Mouse (Mus musculus): ENCODE measurements around the gene Gpr180.
"Not testable (repeated sequence)": the region's sequence is repeated elsewhere in the genome, so short reads cannot be mapped to it uniquely, and the experiment has no call there.

Gene Gpr180

DNA sequence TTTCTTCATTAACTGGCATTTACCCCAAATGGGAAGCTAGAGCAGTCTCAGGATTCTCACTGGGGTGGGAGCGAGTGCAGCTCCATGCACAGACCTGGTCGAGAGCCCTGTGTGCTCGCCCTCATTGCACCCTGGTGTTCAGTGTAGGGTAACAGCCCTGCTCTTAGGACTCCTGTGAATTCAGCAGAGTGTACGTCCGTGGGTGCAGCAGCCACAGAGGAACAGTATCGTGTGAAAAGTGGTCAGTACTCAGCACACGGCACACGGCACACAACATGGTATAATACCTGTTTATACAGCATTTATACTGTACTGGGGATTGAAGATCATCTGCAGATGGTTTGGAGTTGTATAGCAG lies 15.3 kb downstream of the Gpr180 start:
- CTCF ChIA-PET: no interaction called here

DNA sequence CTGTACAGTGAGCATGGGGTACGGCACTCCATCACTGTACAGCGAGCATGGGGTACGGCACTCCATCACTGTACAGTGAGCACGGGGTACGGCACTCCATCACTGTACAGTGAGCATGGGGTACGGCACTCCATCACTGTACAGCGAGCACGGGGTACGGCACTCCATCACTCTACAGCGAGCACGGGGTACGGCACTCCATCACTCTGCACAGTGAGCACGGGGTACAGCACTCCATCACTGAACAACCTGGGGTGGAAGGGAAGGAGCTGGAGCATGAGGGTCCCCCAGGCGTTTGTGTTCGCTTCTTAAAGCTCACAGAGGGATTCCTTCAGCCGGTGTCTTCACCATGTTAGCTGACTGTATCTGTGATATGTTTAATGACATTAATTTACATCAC lies 19.1 kb downstream of the Gpr180 start:
- CTCF ChIA-PET: not testable (repeated sequence)

DNA sequence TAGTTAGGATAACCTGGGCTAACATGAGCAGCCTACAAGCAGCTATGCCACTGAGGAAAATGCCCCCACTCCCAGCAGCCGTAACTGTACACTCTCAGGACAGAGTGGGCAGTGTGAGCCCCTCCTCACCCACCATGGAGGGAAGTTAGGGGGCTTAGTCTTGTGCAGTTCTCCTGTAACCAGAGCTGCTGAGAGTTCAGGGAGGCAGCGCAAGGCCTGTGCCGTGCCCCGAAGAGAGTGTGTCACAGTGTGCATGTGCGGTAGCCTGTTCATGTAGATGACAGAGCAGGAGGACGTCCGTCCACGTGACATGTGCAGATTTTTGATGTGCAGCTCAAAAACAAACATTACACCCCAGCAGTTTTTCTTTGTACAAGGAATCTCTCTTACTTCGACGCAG lies 19.8 kb downstream of the Gpr180 start:
- CTCF ChIA-PET: no interaction called here

DNA sequence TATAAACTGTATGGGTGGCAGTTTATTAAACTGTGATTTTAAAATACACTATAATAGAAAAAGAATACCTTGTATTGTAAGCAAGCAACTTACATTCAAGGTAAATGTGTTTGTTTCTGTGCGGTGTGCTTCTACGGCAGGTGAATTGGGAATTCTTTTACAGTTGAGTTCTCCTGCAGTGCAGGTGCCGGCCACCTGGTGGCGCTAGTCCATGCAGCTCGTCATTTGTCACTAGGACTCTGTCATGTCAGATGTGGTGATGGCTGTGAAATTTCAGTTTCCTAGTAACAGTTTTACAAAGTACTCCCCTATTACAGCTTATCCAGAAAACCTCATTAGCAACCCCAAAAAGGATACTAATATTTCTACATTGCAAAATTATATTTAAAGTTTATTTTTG lies 20.2 kb downstream of the Gpr180 start:
- CTCF ChIA-PET: no interaction called here

DNA sequence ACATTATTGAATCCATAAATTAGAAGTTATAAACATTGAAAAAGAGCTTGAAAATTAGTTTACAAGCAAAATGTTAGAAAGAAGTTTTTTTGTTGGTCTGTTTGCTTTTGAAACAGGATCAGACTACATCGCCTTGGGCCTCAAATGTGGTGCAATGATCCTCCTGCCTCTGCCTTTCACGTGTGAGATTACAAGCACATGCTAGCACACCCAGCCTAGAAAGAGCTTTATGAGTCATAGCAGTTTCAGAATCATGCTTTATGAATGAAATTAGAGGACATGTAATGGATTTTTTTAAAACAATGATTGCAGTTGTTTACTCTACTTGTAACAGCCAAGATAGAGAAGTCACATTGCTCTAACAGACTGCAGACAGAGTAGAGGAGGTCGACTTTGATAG lies 24.8 kb downstream of the Gpr180 start:
- CTCF ChIA-PET: no interaction called here

DNA sequence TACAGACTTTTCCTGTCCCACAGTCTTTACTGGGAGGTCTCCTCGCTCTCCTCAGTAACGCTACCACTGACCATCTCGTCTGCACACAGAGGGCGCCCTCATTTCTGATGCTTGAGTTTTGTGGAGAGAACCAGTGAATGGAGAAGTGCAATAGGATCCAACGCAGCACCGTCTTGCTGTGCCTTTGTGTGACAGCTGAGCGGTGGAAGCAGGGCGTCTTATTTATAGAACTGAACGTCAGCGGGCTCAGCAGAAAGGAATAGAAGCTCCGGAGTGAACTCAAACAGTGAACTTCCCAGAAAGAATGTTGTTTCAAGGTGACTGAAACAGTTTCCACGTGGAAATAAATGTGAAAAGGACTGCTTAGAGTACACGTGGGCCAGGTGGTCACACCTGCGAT lies 25.7 kb downstream of the Gpr180 start:
- CTCF ChIA-PET: no interaction called here

DNA sequence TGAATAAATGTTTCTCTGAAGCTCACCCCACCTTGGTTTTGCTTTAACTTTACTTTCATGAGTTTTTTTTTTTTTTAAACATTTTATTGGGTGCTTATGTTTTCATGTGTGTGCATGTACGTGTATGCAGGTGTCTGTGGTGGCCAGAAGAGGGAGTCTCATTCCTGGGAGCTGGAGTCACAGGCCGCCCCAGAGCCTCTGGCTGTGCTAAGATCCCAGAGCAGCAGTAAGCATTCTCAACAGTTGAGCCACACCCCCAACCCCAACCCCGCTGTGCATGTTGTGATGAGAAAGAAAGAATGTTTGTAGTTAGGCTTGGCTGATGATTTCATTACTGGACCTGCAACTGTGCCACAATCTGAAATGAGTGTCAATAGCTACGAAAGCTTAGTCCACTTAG lies 31.8 kb downstream of the Gpr180 start:
- CTCF ChIA-PET: no interaction called here

DNA sequence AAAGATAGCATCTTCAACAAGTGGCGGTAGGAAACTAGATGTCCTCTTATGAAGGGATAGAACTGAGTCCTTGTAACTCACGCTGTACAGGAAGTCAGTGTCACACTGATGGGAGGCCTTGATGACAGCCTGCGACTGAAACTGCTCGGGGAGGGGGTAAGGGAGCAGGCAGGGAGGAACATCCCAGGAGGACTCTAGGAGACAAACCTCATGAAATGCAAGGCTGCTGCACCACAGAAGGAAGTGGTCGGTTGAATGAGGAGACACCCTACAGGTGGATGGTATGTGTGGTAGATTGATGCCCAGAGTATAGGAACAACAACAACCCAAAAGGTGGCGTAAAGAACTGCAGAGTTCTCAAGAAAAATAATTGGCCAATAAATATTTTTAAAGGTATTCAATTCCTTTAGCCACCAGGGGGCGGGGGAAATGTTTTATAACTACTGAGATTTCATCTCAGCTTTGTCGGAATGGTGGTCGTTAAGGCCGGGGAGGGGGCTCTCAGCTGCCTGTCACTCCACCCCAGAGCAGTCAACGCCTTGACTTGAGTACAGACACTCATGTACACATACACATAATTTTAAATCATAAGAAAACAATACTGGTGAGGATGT lies 36.7 kb downstream of the Gpr180 start:
- CTCF ChIA-PET: no interaction called here

DNA sequence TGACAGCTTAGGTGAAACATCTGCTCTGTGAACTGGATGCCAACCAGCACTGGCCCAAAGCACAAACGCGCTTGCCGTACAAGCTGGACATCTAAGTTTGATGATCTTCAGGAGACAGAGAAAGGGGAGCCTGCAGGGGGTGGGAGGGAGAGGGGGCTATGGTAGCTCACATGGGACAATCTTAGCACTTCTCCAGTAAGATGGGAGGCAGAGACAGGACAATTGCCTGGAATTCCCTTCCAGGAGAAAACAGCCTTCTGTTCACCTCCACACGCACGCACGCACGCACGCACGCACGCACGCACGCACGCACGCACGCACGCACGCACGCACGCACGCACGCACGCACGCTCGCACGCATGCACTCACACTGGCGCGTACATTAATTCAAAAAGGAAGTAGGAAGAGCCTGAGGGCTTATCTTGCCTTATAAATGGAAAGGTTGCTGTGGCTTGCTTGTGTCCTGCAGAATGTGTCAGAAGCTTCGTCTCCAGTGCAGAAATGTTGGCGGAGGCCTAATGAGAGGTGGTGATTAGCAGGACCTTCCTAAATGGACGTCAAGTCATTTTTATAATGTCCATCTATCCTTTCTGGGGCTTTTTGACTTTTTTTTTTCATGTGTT lies 38.2 kb downstream of the Gpr180 start:
- CTCF ChIA-PET: no interaction called here

DNA sequence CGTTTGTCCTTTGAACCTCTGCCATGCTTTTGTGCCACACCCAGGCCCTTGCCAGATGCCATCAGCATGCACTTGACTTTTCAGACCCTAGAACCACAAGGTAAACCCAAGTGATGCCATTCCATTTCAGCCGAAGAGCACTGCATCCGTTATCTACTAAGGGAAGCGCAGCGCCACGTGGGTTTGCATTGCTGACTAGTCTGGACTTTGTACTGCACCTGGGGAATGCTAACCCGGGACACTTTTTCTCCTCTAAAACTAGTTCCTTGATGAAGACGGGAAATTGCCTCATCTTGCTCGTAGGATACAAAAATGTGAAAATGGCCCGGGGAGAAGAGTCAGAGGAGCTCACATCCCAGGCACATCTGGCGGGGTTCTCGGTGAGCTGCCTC lies 38.7 kb downstream of the Gpr180 start:
- CTCF ChIA-PET: no interaction called here

DNA sequence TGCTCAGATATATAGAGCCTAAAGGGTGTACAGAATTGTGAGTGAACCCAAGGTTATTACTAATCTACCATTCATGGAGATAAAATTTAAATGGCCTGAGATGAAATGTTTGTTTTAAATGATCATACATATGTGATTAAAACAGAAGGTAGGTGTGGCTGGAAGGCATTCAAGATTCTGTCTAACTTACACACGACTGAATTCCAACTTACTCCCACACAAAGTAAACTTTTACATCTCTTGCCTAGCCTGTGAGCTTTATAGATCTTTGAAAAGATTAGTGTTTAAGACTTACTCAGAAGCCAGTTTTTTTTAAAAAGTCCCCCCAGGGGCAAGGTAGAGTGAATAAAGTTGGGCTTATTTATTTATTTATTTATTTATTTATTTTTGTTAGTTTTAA lies 42.3 kb downstream of the Gpr180 start:
- CTCF ChIA-PET: no interaction called here

DNA sequence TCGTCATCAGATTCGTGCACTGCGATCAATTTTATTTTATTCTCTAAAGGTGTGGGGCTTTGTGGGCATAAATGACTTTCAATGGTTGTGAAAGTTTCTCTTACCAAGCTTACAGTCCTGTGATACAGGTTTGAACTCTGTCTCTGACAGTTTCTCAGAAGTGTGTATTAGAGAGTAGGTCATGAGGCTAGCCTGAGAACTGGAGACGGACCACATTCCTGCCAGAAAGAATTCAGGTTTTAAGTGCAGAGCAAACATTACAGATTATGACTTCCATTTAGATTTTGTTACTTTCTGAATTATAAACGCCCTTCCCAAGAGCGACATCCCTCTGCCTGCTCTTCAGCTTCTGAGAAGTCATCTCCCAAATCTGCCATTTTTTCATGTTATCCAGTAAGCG lies 42.7 kb downstream of the Gpr180 start:
- CTCF ChIA-PET: no interaction called here

DNA sequence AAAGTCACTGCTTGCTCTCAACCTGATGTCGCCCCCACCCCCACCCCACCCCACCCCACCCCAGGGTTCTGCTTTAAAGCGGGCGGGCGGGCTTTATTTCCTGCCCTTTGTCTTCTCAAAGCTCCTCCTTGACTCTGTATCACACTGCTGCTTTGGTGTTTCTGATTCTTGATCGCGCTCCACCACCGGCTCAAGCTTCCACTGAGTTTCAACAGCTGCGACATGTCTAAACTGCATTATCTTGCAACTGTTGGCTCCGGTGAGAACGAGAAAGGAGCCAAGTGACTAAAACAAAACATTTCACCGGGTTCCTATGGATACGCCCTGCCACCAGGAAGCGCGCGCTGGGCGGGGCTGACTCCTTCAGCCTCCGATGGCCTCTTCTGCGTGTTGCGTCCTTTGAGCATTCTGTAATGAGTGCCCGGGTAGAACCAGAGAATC lies 43.2 kb downstream of the Gpr180 start:
- CTCF ChIA-PET: no interaction called here

DNA sequence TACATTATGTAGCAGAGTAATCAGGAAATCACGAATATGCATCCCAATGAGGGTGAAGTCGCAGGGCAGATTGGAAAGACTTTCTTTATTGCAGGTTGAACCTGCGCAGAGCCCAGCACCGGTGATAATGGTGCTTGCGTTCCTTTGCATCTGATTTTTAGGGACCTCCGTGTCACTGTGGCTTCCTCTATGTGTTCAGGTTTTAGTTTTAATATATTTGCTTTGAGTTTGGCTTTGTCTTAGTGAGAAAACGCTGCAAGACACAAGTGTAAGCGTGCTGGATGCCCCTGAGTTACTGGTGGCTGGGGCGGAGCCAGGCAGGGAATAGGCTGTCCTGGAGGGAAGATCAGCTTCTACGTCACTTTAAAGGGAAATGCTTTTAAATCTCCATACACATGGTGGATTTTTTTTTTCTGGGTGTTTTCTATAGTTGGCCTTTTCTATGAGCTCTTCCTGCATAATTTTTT lies 43.8 kb downstream of the Gpr180 start:
- CTCF ChIA-PET: interaction anchor here (0.6 kb wide), 1 partner anchor 425 kb away, joined by 3 read pairs; no protein-coding TSS in a partner anchor

DNA sequence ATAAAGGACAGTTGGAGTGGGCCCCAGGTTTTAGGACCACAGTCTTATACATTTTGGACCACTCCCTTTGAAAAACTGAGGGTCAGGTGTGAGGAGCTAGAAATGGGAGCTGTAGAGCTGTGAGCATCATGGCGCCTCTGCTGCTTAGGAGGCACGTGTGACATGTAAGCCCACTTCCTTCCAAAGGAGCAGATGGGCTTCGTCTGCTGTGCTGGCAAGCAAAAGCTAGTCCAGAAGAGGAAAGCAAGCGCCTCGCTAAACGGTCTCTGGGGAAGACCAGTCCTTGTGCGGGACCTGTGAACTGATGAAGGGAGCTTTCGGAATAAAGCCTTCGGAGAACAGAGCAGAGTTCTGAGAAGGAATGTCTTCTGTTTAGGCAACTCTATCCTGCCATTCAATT lies 54.5 kb downstream of the Gpr180 start:
- CTCF ChIA-PET: no interaction called here

DNA sequence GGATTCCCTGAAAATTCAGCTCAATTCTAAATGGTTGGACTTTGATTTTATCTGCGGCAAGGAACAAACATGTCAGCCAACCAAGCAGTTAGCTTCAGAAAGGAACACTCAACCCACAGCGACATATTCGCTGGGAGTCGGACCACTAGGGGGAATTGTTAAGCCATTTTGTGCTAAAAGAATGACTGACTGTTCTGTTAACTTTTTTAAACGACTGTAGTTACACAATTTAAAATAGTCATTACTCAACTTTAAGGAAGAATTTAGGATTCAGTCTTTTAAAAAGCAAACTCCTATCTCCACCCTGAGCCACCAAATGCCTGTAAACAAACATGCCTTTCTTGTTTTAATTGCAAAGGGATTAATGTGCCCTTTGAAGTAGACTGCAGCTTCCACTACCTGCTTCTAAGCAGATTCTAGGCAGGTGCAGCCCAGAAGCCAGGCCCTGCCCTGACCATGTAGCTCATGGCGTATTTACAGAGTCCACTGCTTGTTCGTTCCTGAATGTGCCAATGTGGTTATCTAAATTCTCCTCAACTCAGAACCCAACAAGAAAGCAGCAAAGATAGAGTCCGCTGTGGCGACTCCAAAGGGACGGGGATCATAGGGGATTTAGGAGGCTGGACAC lies 56.2 kb downstream of the Gpr180 start:
- CTCF ChIA-PET: no interaction called here

DNA sequence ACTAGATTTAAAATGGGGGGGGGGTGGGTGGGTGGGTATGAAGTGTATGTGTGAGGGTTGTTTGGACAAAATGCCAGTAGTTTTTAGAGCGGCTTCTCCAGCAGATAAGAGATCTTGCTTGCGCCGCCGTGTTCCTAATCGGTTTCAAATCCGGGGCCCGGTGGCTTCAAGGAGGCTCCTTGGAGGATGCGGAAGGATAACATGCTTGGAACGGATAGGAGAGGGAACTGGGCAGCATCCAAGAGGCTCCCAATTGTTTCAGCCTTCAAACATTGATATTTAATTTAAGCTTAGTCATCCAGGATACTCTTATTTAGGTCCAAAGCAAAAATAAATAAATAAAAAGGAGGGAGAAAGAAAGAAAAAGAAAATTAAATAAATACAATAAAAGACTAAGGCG lies 56.7 kb downstream of the Gpr180 start:
- CTCF ChIA-PET: no interaction called here

DNA sequence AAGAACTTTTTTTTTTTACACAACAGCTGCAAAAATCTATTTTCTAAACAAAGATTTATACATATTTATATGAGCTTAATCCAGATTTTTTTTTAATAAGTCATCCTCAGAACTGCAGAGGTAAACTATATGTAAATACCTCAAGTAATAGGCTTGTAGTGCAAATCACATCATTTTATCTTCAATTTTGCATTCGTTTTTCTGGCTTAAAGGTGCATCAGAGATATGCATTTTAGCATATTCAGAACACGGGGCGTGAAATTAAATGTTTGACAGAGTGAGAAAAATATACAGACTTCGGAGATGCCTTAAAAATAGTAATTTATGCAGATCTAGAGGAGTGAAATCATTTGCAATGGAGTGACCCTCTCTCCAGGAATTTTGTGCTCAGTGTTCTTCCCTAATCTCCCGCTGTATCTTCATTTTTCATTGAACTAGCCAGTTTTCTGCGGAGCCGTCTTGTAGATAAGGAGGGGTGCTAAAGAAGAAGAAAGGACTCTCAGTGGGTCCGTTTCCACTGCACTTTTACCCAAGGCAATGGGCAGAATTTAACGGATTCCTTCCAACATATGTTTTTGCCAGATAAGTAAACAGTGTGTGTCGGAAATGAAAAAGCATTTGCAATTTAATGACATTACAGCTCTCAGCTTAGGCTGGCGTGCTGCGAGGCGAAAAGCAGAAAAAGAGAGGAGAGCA lies 57.4 kb downstream of the Gpr180 start:
- CTCF ChIA-PET: no interaction called here

DNA sequence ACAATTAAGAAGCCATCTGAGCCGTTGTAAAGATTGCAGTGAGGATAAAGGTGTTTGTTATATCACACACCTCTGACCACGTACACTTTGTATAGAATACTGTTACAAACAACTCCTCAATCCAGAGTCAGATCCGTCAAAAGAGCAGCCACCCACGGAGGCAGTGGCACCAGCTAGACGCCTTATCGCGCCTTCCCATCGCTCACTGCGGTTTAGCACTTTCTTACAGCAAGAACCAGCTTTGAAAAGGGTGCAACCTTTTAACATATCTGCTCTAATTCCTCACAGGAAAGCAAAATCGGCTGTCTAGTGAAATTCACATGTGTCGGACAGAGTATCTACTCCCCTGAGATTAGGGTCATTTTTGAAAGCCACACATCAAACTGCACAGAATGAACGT lies 60.1 kb downstream of the Gpr180 start:
- CTCF ChIA-PET: no interaction called here

DNA sequence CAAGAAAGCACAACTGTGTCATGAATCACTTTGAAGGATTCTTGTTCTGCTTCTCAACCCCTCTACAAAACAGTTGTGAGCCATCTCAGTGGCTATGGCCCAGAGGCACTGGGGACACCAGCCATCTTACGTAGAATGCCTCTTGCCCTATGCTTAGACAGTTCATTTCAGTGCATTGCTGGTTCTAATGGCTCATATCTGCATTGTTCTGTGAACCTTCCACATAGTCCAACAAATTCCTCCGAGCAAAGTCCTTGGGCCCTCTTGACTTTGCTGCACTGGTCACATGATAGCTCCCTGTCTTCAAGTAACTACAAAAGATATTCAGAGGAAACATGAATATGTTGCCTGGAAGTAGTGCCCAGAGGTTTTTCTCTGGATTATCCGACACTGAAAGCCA lies 63.8 kb downstream of the Gpr180 start:
- CTCF ChIA-PET: no interaction called here

DNA sequence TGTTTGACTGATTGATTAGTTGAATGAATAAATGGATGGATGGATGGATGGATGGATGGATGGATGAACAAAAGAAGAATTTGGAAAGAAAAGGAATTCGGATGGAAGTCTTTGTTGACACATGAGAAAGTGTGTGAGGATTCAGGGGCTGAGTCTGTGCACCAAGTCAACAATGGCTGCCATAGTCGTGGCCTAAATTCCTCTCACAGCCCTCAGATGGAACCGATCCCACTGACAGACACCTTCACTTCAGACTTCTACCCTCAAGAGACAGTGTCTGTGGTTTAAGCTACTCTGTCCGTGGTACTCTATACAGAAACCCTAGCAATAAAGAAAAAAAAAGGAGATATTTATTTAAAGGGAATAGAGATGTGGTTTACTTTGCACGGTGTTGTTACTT lies 65.0 kb downstream of the Gpr180 start:
- CTCF ChIA-PET: no interaction called here

DNA sequence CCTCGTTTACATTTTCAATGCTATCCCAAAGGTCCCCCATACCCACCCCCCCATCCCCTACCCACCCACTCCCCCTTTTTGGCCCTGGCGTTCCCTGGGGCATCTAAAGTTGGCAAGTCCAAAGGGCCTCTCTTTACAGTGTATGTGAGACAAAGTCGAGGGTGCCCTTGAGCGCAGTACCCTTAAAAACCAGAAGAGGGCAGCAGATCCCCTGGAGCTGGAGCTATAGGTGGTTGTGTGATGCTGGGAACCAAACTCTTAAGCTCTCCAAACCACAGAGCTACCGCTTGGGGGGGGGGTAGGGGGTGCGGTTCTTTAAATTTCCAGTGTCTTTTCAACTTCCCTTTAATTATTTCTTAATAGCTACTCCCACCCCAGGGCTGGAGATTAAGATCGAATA lies 66.1 kb downstream of the Gpr180 start:
- CTCF ChIA-PET: no interaction called here

DNA sequence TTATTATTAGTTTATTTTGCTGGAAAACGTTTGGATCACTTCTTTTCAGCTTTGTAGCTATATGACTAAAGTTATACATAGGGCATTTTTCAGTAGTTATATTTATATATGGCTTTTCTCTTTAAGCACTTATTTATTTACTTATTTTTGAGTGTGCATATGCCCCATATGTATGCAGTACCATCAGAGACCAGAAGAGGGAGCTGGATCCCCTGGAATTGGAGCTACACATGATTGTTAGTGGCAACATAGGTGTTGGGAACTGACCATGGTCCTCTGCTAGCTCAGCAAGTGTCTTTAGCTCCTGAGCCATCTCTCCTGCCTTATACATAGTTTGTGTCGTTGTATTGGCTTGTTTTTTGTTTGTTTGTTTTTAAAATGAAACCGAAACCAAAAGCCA lies 70.4 kb downstream of the Gpr180 start:
- CTCF ChIA-PET: interaction anchor here (0.7 kb wide), 1 partner anchor 120 kb away, joined by 6 read pairs; no protein-coding TSS in a partner anchor

Measured in spleen, embryonic (tissue).